Mouse (Mus musculus) intestine, embryonic 15.5 days (tissue): ENCODE results near the gene Fam117b. TPM values are rescaled to one million over a fixed set of nuclear protein-coding genes. Genes with fewer than 3 reads are reported as not detected.
A peak's percentile ranks its signal among the peaks of the same experiment; 100 is the strongest.

ENCODE experiments used
- ATAC-seq: fragments of 200-750 bp; cut with Nextera tagmentation; 2 replicates; pipeline ENCODE4 v1.8.0; 2017; ENCODE audit warnings: moderate TSS enrichment, moderate library complexity
- H3K27ac ChIP-seq: fragments of 300-500 bp; sonication (generic); 2 replicates; pipeline ENCODE4 v1.5.1; 2015; ENCODE audit warnings: mild to moderate bottlenecking, inconsistent platforms
- H3K27me3 ChIP-seq: fragments of 300-500 bp; sonication (generic); replicated peaks from 2 replicates; pipeline ENCODE4 v1.6.1; 2015; ENCODE audit warnings: inconsistent platforms
- H3K36me3 ChIP-seq: fragments of 300-500 bp; sonication (generic); 2 replicates; pipeline ENCODE4 v1.6.1; 2015; ENCODE audit warnings: inconsistent platforms
- H3K4me1 ChIP-seq: fragments of 300-500 bp; sonication (generic); replicated peaks from 2 replicates; pipeline ENCODE4 v1.6.1; 2015; ENCODE audit warnings: inconsistent platforms
- H3K4me2 ChIP-seq: fragments of 300-500 bp; sonication (generic); replicated peaks from 2 replicates; pipeline ENCODE4 v1.6.1; 2015; ENCODE audit warnings: mild to moderate bottlenecking, inconsistent platforms
- H3K4me3 ChIP-seq: fragments of 300-500 bp; sonication (generic); replicated peaks from 2 replicates; pipeline ENCODE4 v1.5.1; 2015; ENCODE audit warnings: inconsistent platforms
- H3K9ac ChIP-seq: fragments of 300-500 bp; sonication (generic); 2 replicates; pipeline ENCODE4 v1.6.1; 2015; ENCODE audit warnings: inconsistent platforms
- H3K9me3 ChIP-seq: fragments of 300-500 bp; sonication (generic); 2 replicates; pipeline ENCODE4 v1.6.1; 2016; ENCODE audit warnings: inconsistent platforms
- WGBS: fragments of 180-500 bp; shearing (Covaris S2); methylation state at CpG from one replicate; pipeline ENCODE4 v1.1.7; 2015; 5-methylcytosine and 5-hydroxymethylcytosine counted together
- polyA plus RNA-seq: library from polyadenylated mRNA; unstranded; fragments of >200 nt; fragmentation: Nextera tagmentation; extraction: Ambion mirVana; gene quantifications from 2 replicates; pipeline ENCODE4 v1.2.1, GENCODE M21; 2015

Gene Fam117b
- 6.6 and 7.8 TPM in 2 replicates for polyA plus RNA-seq

DNA sequence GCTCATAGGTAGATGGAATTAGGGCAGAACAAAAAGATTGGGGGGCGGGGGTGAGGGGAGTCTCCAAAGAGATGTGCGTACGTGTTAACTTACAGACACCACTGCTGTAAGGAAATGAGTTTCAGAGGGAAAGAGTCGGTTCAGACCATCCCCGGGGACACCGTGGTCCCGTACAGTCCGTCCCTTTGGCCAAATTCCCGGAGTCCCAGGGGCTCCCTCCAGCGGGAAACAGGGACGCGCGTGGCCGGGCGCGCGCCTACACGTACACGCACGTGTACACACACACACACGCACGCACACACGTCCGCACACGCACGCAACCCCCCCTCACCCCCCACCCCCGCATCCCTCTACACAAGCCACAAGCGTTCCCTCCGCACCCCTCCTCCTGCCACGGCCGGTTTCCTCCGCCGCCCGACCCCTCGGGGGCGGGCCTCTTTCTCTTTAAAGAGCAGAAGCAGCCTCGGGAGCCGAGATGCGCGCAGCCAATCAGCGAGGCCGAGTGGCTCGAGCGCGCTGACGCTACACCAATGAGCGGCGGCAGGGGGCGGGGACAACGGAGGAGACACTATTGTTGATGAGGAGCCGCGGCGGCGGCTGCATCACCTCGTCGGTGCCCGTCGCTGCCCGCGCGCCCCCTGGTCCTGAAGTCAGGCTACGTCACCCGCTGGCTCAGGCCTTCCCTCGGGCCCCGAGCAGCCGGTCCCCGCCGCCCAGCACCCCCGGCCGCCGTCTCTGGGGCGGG, at the start of gene Fam117b:
Fam117b (plus strand) TSS at position 594 of the 745 bp plus-strand sequence.
- H3K4me1 ChIP-seq: peaks cover 10% of the 10 kb centered on the region; the same call in 1 of the 2 replicates
- H3K27me3 ChIP-seq: no peaks in the 10 kb centered on the region
- peak; percentile 98 for ATAC-seq
- peak within 1 kb of the TSS; percentile 91 for H3K9ac ChIP-seq
- H3K9me3 ChIP-seq: no peaks in the 10 kb centered on the region
- under 1% methylated on average over 72 of the region's 72 CpGs for WGBS
- peak within 1 kb of the TSS; percentile 92 for H3K27ac ChIP-seq
- H3K4me2 ChIP-seq: peak within 1 kb of the TSS; percentile 77
- peak within 1 kb of the TSS; percentile 99 for H3K4me3 ChIP-seq
- H3K36me3 ChIP-seq: no peaks in the 10 kb centered on the region

DNA sequence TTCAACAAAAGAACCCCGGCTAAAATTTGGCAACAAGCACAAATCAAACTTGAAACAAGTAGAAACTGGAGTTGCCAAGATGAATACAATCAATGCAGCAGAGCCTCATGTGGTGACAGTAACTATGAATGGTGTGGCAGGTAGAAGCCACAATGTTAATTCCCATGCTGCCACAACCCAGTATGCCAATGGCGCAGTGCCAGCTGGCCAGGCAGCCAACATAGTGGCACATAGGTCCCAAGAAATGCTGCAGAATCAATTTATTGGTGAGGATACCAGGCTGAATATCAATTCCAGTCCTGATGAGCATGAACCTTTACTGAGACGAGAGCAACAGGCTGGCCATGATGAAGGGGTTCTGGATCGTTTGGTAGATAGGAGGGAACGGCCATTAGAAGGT, 44.8 kb upstream of the Fam117b start:
- no peaks in the 10 kb centered on the region for H3K9me3 ChIP-seq
- ATAC-seq: no peak
- no peaks in the 10 kb centered on the region for H3K27me3 ChIP-seq
- 91% methylated on average over 5 of the region's 5 CpGs for WGBS
- H3K9ac ChIP-seq: no peak overlapping the region
- peaks cover 9% of the 10 kb centered on the region; the same call in 1 of the 2 replicates for H3K36me3 ChIP-seq
- no peak overlapping the region for H3K4me2 ChIP-seq
- no peaks in the 10 kb centered on the region for H3K4me1 ChIP-seq
- no peak overlapping the region for H3K27ac ChIP-seq
- H3K4me3 ChIP-seq: no peak overlapping the region

GRCm38 (mm10) chr1:59874023-59874422, 38.8 kb upstream of the Fam117b start:
- no peaks in the 10 kb centered on the region for H3K36me3 ChIP-seq
- no peak overlapping the region for H3K9ac ChIP-seq
- ATAC-seq: no peak
- no peak overlapping the region for H3K4me3 ChIP-seq
- no peak overlapping the region for H3K4me2 ChIP-seq
- H3K4me1 ChIP-seq: no peaks in the 10 kb centered on the region
- no peaks in the 10 kb centered on the region for H3K9me3 ChIP-seq
- 88% methylated on average over 3 of the region's 3 CpGs for WGBS
- no peak overlapping the region for H3K27ac ChIP-seq
- no peaks in the 10 kb centered on the region for H3K27me3 ChIP-seq

GRCm38 (mm10) chr1:59878098-59878497, 34.7 kb upstream of the Fam117b start:
- Histone ChIP-seq H3K36me3 (peaks cover 4% of the 10 kb centered on the region; the same call in 1 of the 2 replicates), H3K9me3 (no peaks in the 10 kb centered on the region), H3K4me1 (no peaks in the 10 kb centered on the region), H3K27ac (no peak overlapping the region), H3K9ac (no peak overlapping the region), H3K4me2 (no peak overlapping the region), H3K4me3 (no peak overlapping the region), H3K27me3 (no peaks in the 10 kb centered on the region)
- no peak for ATAC-seq
- WGBS: 91% methylated on average over 7 of the region's 7 CpGs

DNA sequence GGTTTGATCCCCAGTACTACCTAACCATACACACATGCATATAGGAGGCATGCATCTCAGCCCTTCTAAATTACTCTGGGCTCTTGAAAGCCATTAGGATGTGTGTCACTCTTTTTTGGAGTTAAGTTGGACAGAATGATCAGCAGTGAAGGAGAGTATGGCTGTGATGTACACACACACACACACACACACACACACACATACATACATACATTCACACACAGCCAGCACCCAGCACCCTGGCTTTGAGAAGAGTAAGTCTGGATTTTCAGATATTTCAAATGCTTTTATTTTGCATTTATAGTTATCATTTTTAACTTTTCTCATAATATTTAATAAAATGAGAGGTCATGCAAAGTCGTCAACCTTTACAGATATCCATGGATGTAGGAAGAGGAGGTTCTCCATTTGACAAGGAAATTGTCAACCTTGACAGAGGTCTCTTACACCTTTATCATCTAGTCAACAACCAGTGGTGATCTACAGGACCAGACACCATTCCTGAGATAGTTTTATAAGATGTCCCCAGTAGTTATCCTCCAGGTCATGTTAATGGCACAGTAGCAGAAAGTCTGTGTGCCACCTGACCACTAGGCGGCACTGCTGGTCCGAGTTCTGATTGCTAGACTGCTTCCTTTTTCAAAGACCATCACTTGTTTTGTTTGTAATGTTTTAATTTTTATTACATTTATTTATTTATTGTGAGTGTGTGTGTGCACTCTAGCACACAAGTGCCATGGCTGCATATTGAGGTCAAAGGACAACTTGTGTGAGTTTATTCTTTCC, 29.3 kb upstream of the Fam117b start:
- H3K9ac ChIP-seq: no peak overlapping the region

GRCm38 (mm10) chr1:59886899-59887298, 25.9 kb upstream of the Fam117b start:
- no peaks in the 10 kb centered on the region for H3K4me1 ChIP-seq
- H3K4me2 ChIP-seq: no peak overlapping the region
- H3K4me3 ChIP-seq: no peak overlapping the region
- H3K9me3 ChIP-seq: no peaks in the 10 kb centered on the region
- 70% methylated on average over 4 of the region's 4 CpGs for WGBS
- H3K36me3 ChIP-seq: no peaks in the 10 kb centered on the region
- H3K27ac ChIP-seq: no peak overlapping the region
- no peaks in the 10 kb centered on the region for H3K27me3 ChIP-seq
- H3K9ac ChIP-seq: no peak overlapping the region
- no peak for ATAC-seq

More for the DNA sequence above, 29.3 kb upstream of the Fam117b start:
- no peaks in the 10 kb centered on the region for H3K27me3 ChIP-seq
- H3K4me2 ChIP-seq: no peak overlapping the region
- no peak overlapping the region for H3K4me3 ChIP-seq
- no peaks in the 10 kb centered on the region for H3K9me3 ChIP-seq
- 32% methylated on average over 3 of the region's 3 CpGs for WGBS
- peak; percentile 47 for ATAC-seq
- no peak overlapping the region for H3K27ac ChIP-seq
- no peaks in the 10 kb centered on the region for H3K4me1 ChIP-seq
- peaks cover 4% of the 10 kb centered on the region; the same call in 1 of the 2 replicates for H3K36me3 ChIP-seq

DNA sequence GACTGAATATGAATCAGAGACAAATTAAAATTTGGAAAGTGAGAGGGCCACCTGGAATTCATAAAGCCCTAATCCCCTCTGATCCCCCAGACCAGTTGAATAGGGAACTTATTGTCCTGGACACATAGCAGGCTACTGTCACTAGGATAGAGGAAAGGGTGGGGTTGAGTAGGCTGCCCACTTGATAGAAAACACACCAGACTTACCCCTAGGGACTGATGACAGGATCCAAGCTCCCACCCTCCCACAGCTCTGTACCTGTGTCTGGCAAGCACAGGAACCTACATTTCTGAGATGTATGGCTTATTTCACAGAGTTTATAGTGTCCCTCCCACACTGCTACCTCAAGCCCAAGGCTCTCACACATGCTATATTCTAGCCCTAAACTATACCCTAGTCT, 24.8 kb upstream of the Fam117b start:
- no peak for ATAC-seq
- H3K9ac ChIP-seq: no peak overlapping the region
- no peaks in the 10 kb centered on the region for H3K4me1 ChIP-seq
- no peaks in the 10 kb centered on the region for H3K36me3 ChIP-seq
- no peak overlapping the region for H3K27ac ChIP-seq
- H3K27me3 ChIP-seq: no peaks in the 10 kb centered on the region
- no peaks in the 10 kb centered on the region for H3K9me3 ChIP-seq
- no peak overlapping the region for H3K4me2 ChIP-seq
- no peak overlapping the region for H3K4me3 ChIP-seq

DNA sequence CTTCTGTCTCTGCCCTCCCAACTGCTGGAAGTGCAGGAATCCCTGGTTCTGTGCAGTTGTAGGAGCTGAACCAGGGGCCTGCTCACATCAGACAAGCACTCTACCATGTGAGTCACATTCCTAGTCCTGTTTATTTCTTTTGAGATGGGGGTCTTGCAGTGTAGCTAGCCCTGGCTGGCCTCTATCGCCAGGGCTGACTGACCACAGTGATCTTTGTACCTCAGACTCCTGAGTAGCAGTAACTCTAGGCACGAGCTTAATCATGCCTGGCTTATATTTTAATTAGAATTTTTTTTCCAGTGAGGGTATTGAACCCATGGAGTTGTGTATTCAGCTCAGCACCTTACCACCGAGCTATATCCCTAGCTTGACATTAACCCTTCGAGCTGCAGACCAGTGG, 21.6 kb upstream of the Fam117b start:
- Histone ChIP-seq H3K36me3 (no peaks in the 10 kb centered on the region), H3K27me3 (no peaks in the 10 kb centered on the region), H3K4me2 (no peak overlapping the region), H3K4me1 (0 out of 2 replicates have a peak, but pooled peaks cover 3% of the 10 kb centered on the region), H3K27ac (no peak overlapping the region), H3K9me3 (no peaks in the 10 kb centered on the region), H3K4me3 (no peak overlapping the region), H3K9ac (no peak overlapping the region)
- 71% methylated on average over 4 of the region's 4 CpGs for WGBS
- no peak for ATAC-seq

GRCm38 (mm10) chr1:59892777-59893176, 20.0 kb upstream of the Fam117b start:
- H3K27ac ChIP-seq: no peak overlapping the region
- no peaks in the 10 kb centered on the region for H3K9me3 ChIP-seq
- H3K4me2 ChIP-seq: no peak overlapping the region
- no peaks in the 10 kb centered on the region for H3K36me3 ChIP-seq
- 0 out of 2 replicates have a peak, but pooled peaks cover 3% of the 10 kb centered on the region for H3K4me1 ChIP-seq
- no peak for ATAC-seq
- 82% methylated on average over 8 of the region's 8 CpGs for WGBS
- no peak overlapping the region for H3K9ac ChIP-seq
- no peak overlapping the region for H3K4me3 ChIP-seq
- no peaks in the 10 kb centered on the region for H3K27me3 ChIP-seq

DNA sequence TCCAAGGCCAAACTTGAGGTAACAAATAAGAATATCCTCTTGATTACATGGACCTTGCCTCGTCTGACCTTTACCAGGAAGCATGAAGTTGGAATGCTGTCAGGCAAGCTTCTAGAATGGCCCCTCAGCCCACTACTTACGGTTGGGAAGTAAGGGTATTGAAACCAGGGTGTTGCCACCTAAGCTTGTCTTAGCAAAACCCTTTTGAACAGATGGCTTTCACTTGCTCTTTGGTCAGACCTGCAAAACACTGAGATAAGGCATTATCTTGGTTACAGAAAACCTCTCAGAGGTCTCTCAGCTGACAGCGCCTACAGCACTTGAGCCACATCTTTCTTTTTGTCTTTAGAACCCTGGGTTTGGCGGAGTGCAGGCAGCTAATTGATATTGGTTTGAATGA, 18.8 kb upstream of the Fam117b start:
- 60% methylated on average over 4 of the region's 4 CpGs for WGBS
- H3K4me2 ChIP-seq: peak overlapping the region; percentile 4; the same call in 1 of the 2 replicates
- no peaks in the 10 kb centered on the region for H3K9me3 ChIP-seq
- H3K9ac ChIP-seq: no peak overlapping the region
- ATAC-seq: peak; percentile 58; the same call in 1 of the 2 replicates
- 0 out of 2 replicates have a peak, but pooled peaks cover 3% of the 10 kb centered on the region for H3K4me1 ChIP-seq
- H3K27ac ChIP-seq: no peak overlapping the region
- no peak overlapping the region for H3K4me3 ChIP-seq
- no peaks in the 10 kb centered on the region for H3K36me3 ChIP-seq
- no peaks in the 10 kb centered on the region for H3K27me3 ChIP-seq

GRCm38 (mm10) chr1:59895456-59895855, 17.4 kb upstream of the Fam117b start:
- 53% methylated on average over 4 of the region's 4 CpGs for WGBS

DNA sequence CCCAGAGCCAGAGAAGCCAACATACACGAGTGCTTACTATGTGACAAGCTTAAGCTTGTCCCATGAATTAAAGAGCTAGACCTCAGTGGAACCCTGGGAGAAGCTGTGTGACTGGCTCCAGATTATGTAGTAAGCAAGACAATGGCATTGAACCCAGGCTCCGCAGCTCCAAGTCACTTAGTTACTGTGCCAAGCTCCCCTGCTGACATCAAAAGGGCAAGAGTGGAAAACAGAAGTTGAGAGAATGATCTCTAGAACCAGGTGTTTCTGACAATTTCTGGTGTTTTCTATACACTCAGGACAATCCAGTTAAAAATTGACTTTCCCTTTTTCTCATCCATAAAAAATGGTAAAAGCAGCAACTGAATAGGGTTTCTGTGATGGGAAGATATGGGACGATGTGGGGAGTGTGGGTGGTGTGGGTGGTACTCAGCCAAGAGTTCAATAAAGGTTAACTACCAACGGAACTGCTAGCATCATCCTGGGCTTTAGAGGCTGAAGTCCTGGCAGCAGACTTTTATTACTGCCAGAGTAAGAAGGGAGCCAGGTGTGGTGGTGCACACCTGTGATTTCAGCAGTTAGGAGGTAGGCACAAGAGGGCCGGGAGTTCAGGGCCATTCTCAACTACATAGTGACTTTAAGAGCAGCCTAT, 15.5 kb upstream of the Fam117b start:
- Histone ChIP-seq H3K4me2 (no peak overlapping the region), H3K27me3 (no peaks in the 10 kb centered on the region), H3K9me3 (no peaks in the 10 kb centered on the region), H3K36me3 (no peaks in the 10 kb centered on the region), H3K27ac (no peak overlapping the region), H3K4me3 (no peak overlapping the region), H3K4me1 (peaks cover 6% of the 10 kb centered on the region; the same call in 1 of the 2 replicates), H3K9ac (no peak overlapping the region)
- 53% methylated on average over 5 of the region's 5 CpGs for WGBS
- 0 out of 2 replicates have a peak, but pooled peaks have one; percentile 21 for ATAC-seq

More at GRCm38 (mm10) chr1:59895456-59895855, 17.4 kb upstream of the Fam117b start:
- Histone ChIP-seq H3K4me1 (0 out of 2 replicates have a peak, but pooled peaks cover 6% of the 10 kb centered on the region), H3K9ac (no peak overlapping the region), H3K4me3 (no peak overlapping the region), H3K36me3 (no peaks in the 10 kb centered on the region), H3K9me3 (no peaks in the 10 kb centered on the region), H3K27ac (no peak overlapping the region), H3K4me2 (no peak overlapping the region), H3K27me3 (no peaks in the 10 kb centered on the region)
- ATAC-seq: no peak
